Mouse (Mus musculus) megakaryocyte progenitor cell, adult 5-6 weeks (primary cell): ENCODE measurements around the gene D430041D05Rik. TPM values are rescaled to one million over a fixed set of nuclear protein-coding genes. Genes with fewer than 3 reads are reported as not detected.

Experiments used
- ATAC-seq: replicated peaks from 2 replicates; pipeline ENCODE4 v1.8.0; 2016; ENCODE audit warnings: mild to moderate bottlenecking, moderate TSS enrichment, inconsistent platforms; ENCODE audit not compliant: poor library complexity
- total RNA-seq, 2 experiments: library from RNA; stranded (forward) in 1 of 2; stranded (reverse) in 1 of 2; fragments of 157-497, 149-512 nt in 1 of 2; fragments of 200-1000 nt in 1 of 2; gene quantifications; 2 replicates each; pipeline versions ENCODE4 v1.2.3 to v1.2.4; 2015 to 2017

Gene D430041D05Rik
- total RNA-seq, 2 experiments from 2014 or later, result not detected

DNA sequence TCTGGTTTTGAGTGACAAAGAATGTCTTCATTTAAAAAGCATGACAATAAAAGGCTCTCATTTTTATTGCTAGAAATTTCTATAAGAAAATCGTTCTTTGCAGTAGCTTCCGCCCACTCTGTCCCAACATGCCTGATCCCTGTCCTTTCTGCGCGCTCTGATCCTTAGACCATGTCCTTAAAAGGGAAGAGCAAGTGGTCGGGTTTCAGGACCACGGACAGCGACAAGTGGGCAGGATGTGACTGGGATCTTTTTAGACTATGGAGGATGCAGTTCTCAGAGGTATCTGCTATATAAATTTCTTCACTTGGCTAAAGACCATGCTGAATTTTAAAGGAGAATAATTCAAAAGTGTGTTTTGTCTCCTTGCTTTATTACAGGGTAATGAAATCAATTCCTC, 111.7 kb downstream of the D430041D05Rik start:
- ATAC-seq, result 0 out of 2 replicates have a peak, but pooled peaks have one; percentile 50

DNA sequence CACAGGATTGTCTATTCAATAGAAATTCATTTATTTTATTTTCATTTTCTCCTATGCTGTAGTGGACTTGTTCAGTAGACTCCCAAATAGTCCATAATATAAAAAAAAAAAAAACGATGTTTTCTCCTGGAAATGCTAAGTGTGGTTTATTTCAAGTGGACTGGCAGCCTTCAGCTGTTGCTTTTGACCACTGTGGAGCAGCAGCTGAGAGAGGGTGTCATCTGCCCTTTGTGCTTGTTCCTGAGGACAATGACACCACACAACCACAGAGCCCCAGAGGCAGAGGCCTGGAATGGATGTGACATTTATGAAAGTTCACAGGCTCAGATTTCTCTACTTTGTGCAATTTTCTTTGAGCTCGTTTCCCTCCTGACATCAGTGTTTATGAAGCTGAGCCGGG, 124.0 kb downstream of the D430041D05Rik start:
- ATAC-seq, result no peak

DNA sequence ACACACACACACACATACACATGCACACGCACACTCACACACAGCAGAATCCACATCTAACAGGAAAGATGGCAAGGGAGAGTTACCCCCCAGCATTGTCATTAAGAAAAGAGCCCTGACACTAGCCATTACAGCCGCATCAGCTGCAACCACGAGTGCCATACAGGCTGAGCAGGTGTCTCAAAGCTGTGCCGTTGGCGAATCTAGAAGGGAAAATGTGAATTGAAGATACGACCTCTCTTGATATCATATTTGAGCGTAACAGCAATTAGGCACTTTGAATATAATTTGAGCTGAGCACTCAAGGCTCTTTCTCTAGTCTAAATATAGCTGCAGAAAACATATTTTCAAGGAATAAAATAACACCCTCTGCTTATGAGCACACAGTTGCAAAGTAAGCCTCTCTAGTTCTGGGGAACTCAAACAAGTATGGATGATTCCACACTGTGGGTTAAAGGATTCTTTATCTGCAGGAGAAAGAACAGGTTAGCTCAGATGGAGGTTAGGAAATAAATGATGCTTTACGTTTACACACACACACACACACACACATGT, 127.3 kb downstream of the D430041D05Rik start:
- ATAC-seq, result no peak

DNA sequence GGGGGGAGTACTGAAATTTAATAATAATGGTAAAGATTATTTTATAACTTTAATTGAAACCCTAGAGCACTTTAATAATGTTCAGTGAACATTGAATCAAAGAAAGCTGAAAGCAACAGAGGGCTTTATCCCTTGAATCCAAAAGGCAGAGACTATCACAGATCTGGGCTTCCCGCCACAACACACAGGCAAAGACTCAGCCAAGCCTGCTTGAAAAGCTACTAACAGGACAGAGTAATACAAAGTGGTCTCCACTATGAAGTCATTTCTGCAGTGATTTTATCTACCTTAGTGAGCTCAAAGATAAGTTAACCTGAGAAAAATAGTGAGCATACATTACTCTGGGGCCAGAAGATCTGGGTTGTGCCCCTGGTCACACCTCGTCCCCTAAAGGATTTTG, 128.0 kb downstream of the D430041D05Rik start:
- ATAC-seq, result no peak

DNA sequence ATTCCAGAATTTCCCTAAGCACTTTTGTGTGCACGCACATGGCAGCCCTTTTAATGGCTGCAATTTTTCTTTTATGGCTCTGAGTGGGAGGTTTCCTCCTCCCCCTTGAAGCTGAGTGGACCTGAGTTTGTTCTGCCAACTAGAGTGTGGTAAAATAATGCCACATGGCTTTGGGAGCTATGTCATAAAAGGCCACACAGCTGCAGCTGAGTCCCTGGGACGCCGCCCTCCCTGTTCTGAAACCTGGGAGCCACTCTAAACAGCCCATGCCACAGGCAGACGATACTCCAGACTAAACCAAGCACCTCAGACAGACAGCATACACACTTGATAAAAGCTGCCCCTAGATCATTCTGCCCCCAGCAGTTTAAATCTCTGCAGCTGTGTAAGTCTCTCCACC, 143.8 kb downstream of the D430041D05Rik start:
- no peak for ATAC-seq

DNA sequence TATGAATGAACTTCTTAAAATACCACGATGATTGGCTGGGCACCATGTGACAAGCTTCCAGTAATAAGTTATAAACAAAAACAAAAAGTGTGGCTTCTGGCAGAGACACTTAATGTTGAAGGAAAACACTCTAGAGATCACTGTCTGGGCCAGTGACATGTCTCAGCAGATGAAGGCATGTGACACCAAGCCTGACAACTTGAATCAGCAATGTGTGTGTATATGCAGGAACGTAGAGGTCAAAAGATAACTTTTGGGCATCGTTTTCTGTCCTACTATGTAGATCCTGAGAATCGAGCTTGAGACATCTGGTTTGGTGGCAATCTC, 149.1 kb downstream of the D430041D05Rik start:
- no peak for ATAC-seq

DNA sequence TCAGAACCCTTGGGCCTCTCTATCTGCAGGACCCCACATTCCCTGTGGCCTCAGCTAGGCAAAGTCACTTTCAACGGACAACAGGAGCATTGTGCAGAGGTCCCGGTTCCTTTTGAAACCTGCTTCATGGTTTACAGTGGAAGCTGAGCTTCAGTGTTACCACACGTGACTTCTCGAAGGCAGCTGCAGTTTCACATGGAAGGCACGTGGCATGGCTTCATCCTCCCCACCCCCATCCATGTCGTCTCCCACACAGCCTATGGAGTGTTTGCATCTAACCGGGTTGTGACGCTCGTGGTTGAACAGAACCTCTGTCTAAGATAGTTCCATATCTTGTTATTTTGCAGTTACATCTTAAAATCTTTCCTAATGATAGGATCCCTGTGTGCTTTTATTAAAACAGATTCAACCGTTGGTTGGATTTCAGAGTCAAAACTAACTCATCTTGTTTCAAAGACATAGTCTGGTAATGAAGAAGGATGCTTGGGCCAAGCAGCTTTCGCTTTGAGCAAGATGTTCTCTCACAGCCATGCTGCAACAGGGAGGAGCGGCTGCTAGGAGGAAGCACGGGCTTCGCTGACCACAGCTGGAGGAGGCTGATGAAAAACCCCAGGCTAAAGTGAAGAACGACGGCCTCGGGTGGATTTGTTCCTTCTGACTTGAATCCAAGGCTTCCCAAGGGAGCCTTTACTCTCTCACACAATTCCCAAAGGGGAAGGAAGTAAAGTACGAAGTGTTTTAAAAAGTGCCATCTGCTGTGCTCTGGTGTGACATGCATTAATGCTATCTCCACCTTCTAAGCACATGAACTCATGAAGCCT, 149.7 kb downstream of the D430041D05Rik start:
- no peak for ATAC-seq

DNA sequence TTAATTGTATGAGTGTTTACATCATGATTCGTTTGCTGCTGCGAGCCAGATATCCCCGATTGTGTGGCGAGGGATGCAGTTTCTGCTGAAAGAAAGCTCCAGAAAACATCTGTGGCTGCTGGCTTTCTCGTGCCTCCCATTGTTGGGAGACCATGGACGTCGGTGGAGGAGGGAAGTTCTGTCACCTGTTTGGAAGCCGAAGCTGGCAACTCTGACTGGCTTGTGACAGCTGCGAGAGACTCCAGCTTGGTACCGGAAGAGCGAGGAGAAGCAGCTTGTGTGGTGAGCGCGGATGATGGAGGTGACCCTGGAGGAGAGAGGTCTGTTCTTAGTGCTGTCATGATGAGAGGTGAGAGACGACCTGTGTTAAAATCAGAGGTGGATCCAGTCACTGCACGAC, 154.2 kb downstream of the D430041D05Rik start:
- no peak for ATAC-seq

DNA sequence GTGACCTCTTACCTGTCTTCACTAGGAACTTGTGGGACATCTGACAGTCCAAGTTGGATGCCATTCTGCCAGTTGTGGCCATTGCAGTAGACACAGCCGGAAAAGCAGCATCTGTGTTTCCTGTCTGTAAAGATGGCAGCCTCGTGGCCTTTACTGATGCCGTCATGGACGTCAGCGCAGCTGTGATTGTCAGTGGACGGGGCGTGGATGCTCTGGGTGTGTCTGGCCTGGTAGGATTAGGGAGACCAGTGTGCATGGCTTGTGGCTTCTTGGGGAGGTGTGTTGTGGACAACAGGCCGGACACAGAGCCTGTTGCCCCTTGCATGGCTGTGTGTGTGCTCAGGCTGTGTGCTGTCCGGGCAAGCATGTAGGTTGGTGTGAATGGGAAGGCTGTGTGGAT, 155.9 kb downstream of the D430041D05Rik start:
- ATAC-seq, result no peak

DNA sequence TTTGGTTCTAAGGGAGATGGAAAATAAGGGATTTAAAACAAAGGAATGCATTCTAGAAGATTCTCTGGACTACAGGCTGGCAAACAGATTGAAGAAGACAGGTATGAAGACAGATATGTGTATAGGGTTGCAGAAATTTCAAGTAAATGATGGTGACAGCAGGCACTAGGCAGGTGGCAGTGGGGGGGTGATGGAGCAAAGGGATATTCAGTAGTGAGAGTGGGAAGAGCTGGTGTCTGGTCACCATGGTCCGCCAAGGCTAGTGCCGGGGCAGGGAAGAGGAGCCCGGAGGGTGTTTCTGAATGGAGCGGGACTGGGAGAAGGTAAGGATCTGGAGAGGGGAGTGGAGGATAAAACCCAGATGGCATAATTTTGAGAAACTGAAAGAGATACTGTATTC, 157.5 kb downstream of the D430041D05Rik start:
- no peak for ATAC-seq

DNA sequence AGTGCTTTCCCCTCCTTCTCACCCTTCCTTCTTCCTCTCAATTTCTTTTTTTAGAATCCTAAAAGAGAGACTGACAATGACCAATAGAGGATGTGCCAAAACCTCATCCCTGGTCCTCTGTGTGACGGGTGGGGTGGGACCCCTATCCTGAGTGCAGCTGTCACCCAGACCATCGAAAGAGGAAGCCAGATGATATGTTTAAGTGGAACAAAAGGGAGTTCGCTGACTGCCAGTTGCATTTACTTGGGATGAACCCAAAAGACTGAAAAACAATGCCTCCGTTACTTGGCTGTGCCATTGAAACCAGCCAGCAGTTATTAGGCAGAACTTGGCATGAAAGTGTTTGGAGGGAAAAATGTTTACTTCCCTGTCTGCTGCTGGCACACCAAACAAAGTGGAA, 159.2 kb downstream of the D430041D05Rik start:
- ATAC-seq, result no peak

DNA sequence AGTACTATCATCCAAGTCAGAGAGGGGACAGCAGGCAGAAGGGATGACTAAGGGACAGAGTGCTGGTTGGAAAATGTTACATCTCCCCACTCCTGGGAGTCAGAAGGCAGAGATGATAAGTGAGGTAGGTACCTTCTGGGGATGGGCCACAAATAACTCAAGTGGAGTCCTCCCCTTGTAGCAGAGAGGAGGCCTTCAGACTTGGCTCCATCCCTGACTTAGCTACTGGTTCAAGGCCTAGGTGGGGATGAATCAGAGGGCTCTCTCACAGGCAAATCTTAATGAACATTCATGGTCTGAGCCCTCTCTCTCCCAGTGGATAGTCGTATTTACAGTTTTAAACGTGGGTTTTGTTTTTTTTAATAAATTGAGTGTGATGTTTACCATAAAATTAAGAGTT, 161.0 kb downstream of the D430041D05Rik start:
- ATAC-seq, result no peak

DNA sequence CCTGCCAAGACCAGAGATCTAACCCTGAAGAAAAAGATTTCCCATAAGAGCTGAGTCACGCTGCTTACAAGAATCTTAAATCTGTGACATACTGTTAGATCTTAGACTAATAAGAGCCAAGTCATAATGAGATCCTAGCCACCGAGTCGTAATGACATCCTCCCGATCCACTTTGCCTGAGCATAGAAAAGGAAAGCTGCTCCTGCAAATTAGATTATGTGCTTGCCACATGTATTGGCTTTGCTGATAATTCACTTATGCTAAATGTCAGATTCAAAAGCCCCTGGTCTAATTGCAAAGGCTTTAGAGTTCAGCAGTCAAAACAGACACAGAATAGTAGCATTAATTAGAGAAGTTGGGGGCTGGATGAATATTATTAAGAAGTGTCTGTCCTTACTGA, 164.0 kb downstream of the D430041D05Rik start:
- ATAC-seq, result no peak

DNA sequence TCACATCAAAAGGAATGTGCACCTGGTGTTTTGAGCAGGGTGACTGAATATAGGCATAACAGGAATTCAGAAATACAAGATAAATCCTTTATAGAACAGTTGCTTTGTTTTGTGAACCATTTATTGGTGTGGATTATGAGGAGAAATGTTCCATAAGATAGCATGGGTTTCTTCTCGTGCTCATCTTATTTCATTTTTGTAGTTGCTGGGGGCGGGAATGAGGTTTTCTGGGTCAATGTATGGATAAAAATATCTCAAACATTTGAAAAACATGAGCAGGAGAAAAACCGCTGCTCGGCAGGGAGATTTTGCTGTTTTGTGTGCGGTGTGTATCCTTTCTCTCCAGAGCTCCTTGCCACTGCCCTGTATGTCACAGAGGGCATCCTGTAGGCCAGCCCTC, 168.8 kb downstream of the D430041D05Rik start:
- no peak for ATAC-seq

DNA sequence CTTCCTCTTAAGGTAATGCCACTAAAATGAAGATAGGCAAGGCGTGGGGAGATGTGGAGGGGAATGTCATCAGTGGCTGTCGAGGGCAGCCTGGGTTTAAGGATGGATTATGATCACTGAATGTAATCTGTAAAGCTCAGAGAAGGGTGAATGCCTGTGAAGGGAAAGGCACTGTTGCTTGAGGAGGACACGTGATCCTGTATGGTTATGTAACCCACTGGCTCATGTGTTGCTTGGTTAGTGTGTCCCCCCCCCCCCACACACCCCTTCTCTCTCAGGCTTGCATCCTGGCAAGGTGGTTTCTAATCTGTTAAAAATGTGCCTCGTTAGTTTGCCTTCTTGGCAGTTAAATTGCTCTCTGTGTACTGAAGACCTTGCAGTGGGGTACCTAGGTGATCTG, 173.7 kb downstream of the D430041D05Rik start:
- ATAC-seq, result no peak

DNA sequence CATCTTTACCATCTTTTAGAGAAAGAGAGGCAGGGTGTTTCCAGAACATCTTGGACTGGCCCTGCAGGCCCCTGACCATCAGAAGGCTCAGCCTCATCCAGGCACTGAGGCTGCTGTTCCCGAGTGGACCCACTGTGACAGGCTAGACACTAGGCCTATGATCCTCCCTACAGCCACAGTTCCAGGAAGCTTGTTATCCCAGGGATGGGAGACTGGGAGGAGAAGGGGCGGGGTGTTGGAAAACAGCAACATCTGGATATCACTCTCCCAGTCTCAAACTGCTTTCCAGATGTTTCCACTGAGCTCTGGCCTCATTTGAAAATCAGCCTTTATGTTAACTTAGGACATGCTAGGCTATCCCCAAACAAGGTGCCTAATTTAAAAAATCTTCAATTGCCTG, 180.4 kb downstream of the D430041D05Rik start:
- no peak for ATAC-seq

DNA sequence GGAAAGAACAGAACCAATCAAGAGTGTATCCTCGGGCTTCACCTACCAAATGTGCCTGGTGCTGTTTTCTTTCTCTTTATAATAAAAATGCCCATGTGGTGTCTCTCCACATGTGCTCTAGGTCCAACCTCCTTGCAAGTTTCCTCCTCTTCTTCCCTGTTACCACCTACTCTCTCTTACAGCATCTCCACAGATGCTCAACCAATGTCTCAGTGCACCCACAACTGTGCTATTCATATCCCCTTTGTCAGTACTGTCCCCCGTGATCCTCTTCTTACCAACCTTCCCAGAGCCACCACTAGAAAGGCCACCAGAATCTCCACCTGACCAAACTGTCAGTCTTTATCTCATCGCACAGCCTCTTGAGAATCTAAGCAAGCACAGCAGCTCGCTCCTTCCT, 184.8 kb downstream of the D430041D05Rik start:
- no peak for ATAC-seq

DNA sequence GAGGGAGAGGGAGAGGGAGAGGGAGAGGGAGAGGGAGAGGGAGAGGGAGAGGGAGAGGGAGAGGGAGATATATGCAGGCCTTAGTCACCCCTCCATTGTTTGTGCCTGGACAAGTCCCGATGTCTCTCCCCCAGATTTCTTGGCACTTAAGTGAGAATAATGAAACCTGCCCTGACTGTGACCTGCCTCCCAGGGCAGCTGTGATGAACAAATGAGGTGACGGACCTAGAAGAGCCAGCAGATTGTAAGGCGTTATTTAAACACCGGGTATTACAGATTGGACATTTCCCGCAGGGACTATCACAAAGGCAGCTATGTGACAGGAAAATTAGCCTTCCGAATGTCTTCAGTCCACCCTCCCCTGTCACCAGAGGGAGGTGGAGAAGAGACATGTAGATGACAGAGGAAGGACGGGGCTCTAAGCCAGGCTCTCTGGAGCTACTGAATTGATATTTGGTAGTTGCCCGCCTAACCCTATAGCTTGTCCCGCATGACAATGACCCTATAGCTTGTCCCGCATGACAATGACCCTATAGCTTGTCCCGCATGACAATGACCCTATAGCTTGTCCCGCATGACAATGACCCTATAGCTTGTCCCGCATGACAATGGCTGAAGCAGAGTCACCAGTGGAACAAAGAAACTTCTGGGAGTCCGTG, 191.0 kb downstream of the D430041D05Rik start:
- ATAC-seq, result no peak

DNA sequence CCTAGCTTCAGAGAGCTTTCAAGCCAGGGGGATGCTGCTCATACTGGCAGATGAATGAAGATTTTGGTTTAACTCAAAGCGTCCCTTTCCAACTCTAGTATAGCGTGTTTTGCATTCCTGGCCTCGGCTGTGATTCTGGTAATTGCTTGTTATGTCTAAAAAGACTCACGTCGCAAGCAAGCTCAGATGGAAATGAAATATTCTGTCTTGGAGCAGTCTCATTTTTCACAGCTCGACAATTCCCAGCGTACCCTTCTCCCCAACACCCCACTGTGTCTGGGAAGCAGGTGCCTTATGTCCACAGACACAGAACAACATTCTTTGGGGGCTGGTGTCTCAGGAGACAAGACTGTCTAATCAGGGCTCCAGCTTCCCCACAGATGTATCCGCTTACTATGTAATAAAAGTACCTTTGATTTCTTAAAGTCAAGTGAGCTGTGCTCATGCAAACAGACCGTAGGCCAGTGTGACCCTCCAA, 192.2 kb downstream of the D430041D05Rik start:
- no peak for ATAC-seq

DNA sequence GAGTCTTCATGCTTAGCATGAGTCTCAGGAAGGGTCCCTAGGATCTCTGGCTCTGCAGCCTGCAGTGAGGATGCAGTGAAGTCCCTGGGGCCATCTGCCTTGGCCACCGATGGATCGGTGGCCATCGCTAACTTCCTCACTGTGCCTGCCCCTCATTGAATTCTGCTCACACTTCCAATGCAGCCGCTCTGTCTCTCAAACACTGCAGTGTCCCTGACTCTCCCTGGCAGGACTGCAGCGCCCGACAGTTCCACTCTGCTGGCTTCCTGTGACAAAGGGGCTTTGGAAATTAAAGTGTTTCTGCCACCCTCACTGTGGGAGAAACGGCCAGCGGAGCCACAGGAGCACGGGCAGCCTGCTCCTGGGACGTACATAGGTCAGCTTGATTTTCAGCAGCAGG, 192.7 kb downstream of the D430041D05Rik start:
- ATAC-seq, result no peak

DNA sequence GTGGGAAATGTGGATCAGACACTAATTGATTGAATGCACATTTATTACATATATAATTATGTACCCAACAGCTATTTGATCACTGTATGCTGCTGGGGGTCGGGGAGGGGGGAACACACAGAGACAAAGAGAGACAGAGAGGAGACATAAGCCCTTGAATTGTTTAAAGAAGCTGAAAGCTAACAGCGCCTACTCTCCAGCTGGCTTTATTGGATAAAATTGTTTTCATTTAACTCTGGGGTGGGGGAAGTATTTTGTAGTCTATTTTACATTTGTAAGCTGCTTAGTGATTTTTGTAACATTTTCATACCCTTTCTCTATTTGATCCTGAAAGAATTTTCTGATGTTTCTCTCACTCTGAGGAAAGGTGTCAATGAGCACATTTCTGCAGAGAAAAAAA, 201.4 kb downstream of the D430041D05Rik start:
- ATAC-seq, result no peak

DNA sequence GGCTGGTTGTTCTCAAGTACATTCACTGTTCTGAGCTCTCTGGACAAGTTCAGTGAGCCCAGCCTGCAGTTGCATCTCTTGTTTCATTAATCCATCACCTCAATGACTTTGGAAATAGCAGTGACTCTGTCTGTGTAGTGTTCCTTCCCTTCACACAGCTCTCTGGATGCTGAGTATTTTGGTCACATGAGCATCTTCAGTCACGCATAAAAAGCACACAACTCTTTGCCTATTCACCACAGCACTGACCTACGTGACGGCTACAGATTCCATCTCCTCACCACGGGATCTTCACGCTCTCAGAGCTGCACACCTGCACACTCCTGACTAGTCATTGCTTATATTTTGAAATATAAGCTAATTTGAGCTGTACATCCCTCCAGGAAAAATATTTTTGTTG, 202.4 kb downstream of the D430041D05Rik start:
- ATAC-seq, result no peak
